Mouse (Mus musculus) cerebellum, adult 2 months (tissue): Measurements from ENCODE around the gene Ptov1. TPM values are rescaled to one million over a fixed set of nuclear protein-coding genes. Genes with fewer than 3 reads are reported as not detected.

ENCODE experiments used
- DNase-seq, 2 experiments: peaks; one replicate each; pipeline ENCODE4 v3.0.0; 2021
- H3K27ac ChIP-seq: fragments of 200-500 bp; 2 replicates; pipeline ENCODE4 v1.5.1; 2012; ENCODE audit warnings: low read length, control low read depth, inconsistent platforms; ENCODE audit not compliant: insufficient read depth
- H3K27me3 ChIP-seq: fragments of 200-500 bp; 2 replicates; pipeline ENCODE4 v1.6.1; 2012; ENCODE audit warnings: inconsistent platforms, mild to moderate bottlenecking, low read length, moderate library complexity; ENCODE audit not compliant: control insufficient read depth, insufficient read depth
- H3K4me1 ChIP-seq: fragments of 200-500 bp; 2 replicates; pipeline ENCODE4 v1.6.1; 2011; ENCODE audit warnings: low read length; ENCODE audit not compliant: control insufficient read depth, insufficient read depth
- H3K4me3 ChIP-seq: fragments of 200-500 bp; replicated peaks from 2 replicates; pipeline ENCODE3; 2011; ENCODE audit warnings: mild to moderate bottlenecking, low read depth, low read length, control low read depth; ENCODE audit not compliant: insufficient read depth
- CTCF ChIP-seq: fragments of 200-500 bp; IDR thresholded peaks from 2 replicates; pipeline ENCODE4 v1.5.1; 2011; ENCODE audit warnings: low read depth, mild to moderate bottlenecking, control low read depth, low read length, moderate library complexity, borderline replicate concordance; ENCODE audit not compliant: insufficient read depth
- POLR2A ChIP-seq: fragments of 200-500 bp; IDR thresholded peaks from 2 replicates; pipeline ENCODE4 v1.6.1; 2011; ENCODE audit warnings: low read length, control low read depth, borderline replicate concordance; ENCODE audit not compliant: insufficient read depth
- WGBS: fragments of 180-500 bp; shearing (Covaris S2); methylation state at CpG from one replicate; pipeline ENCODE4 v1.1.7; 2018; 5-methylcytosine and 5-hydroxymethylcytosine counted together
- polyA plus RNA-seq: library from polyadenylated mRNA; depleted of rRNA; stranded (reverse); fragments of >200 nt; gene quantifications from 2 replicates; pipeline ENCODE4 v1.2.3, GENCODE M21; 2012

The Ptov1 gene
- polyA plus RNA-seq, 1 experiment: 355 TPM

DNA sequence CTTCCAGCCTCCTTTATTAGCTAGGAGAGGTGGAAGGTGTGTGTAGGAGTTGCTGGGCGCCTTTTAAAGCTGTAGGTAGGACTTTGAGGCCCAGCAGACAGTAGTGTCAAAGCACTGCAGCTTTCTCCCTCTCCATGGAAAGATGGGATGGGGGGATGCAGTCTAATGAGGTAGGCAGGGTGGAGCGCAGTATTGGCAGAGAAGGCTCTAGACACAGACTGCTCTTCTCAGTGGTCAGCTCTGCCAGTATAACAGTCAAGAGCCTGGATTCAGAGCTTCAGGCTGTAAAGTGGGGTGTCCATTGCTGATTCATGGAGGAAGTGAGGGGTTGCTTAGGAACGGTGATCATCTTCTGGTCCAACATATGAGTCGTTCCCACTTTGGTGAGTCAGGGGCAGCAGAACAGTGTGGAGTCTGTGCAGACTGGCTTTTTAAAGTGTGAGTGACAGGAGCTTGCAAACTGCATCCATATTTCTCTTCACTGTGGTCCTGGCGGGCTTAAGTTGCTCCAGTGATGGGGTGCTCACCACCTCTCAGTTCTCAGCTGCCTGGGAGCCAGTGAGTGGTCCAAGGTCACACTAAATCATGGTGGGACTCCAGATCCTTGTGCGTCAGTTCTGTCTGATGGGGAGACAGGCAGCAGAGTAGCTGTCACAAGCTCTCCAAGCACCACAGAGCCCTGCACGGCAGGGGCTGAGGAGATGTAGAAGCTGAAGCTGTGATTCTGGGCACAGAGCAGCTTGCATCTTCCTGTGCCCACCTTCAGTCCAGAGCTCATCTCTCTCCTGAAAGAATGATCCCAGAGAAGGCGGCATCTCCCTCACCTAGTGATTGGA, 18.6 kb downstream of the Ptov1 start:
- Histone ChIP-seq H3K4me1 (peaks cover 9% of the 10 kb centered on the region), H3K27ac (peak overlapping the region; percentile 41; the same call in 1 of the 2 replicates)

GRCm38 (mm10) chr7:44850146-44850545, 19.4 kb downstream of the Ptov1 start:
- DNase-seq: no peak
- H3K4me1 ChIP-seq: peaks cover 9% of the 10 kb centered on the region; the same call in 1 of the 2 replicates
- peak overlapping the region; percentile 96 for H3K27ac ChIP-seq
- peak overlapping the region; percentile 75 for H3K4me3 ChIP-seq
- 2% methylated on average over 33 of the region's 33 CpGs for WGBS
- no peaks in the 10 kb centered on the region for H3K27me3 ChIP-seq
- TF ChIP-seq POLR2A: no peak
- no peak for TF ChIP-seq CTCF

More for the DNA sequence above, 18.6 kb downstream of the Ptov1 start:
- H3K27me3 ChIP-seq: no peaks in the 10 kb centered on the region
- TF ChIP-seq POLR2A (no peak), CTCF (no peak)
- peak overlapping the region; percentile 75 for H3K4me3 ChIP-seq
- peak in 1 of 2 experiments; percentile 22 for DNase-seq
- 67% methylated on average over 8 of the region's 8 CpGs for WGBS

DNA sequence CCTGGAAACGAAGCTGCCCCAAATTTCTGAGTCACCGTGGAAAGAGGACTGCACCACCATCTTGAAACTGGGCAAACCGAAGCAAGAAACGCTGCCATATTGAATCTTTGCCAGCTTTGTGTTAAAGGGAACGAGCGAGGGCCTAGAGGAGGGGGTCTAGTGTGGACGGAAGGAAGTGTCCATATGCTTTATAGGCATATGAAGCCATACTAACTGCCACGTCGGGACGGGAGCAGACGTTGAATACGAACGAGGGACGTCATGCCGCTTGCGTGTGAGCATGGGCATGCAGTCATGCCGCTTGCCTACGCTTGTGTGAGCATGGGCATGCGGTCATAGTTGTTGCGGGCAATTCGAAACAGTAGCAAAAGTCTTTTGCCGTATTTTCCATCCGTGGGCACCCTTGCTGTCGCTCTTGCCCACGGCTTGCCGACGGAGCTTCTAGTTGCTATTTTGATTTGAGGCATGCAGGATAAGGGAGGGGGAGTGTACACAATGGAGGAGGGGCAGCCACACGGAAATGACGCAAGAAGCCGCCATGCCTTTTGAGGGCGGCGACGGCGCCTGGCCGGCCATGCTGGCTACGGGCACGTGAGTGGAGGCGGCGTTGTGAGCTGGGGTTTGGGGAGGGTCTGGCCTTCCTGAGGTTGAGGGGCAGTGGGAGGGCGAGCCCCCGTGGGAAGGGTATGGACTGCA, 20.0 kb downstream of the Ptov1 start:
- TF ChIP-seq POLR2A (peak; percentile 53; the same call in 1 of the 2 replicates), CTCF (no peak)
- Histone ChIP-seq H3K27ac (peak overlapping the region; percentile 96), H3K4me1 (peaks cover 9% of the 10 kb centered on the region; the same call in 1 of the 2 replicates), H3K27me3 (no peaks in the 10 kb centered on the region), H3K4me3 (peak overlapping the region; percentile 75)
- WGBS: under 1% methylated on average over 41 of the region's 41 CpGs
- DNase-seq: peak; percentile 92

- Histone ChIP-seq H3K27me3 (no peaks in the 10 kb centered on the region), H3K4me1 (peaks cover 9% of the 10 kb centered on the region; the same call in 1 of the 2 replicates), H3K4me3 (peak within 1 kb of the TSS; percentile 75), H3K27ac (peak within 1 kb of the TSS; percentile 96)
- DNase-seq: peak; percentile 100
- under 1% methylated on average over 54 of the region's 54 CpGs for WGBS
- TF ChIP-seq POLR2A (peak; percentile 73; the same call in 1 of the 2 replicates), CTCF (no peak)
These were observed 20.8 kb downstream of the Ptov1 start, which contains the start of the genes Akt1s1 and Tbc1d17 for GRCm38 (mm10) chr7:44848561-44849415. Akt1s1 (plus strand) TSS chr7:44848991. Tbc1d17 (minus strand) TSS chr7:44849079.

DNA sequence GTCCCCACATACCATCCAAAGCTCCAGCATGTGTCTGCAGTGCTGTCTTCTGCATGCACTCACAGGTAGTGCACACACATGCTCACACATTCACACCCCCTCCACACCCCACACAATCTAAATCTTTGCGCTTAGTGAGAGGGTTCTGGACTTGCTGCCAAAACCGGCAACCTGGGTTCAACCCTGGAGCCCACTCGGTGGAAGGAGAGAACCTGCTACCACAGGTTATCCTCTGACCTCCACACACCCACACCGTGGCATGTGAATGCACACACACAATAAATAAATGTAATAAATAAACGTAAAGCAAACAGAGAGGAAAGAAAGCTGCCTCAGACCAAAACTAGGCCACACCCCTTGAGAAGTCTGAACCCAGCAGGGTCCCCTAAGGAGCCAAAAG, 21.8 kb downstream of the Ptov1 start:
- peak overlapping the region; percentile 75 for H3K4me3 ChIP-seq
- TF ChIP-seq CTCF: no peak
- no peak for TF ChIP-seq POLR2A
- WGBS: 64% methylated on average over 5 of the region's 5 CpGs
- DNase-seq: peak in 1 of 2 experiments; percentile 40
- H3K27me3 ChIP-seq: no peaks in the 10 kb centered on the region
- H3K4me1 ChIP-seq: peaks cover 9% of the 10 kb centered on the region; the same call in 1 of the 2 replicates
- no peak overlapping the region for H3K27ac ChIP-seq

- Histone ChIP-seq H3K27me3 (no peaks in the 10 kb centered on the region), H3K4me1 (0 out of 2 replicates have a peak, but pooled peaks cover 7% of the 10 kb centered on the region), H3K4me3 (no peak overlapping the region), H3K27ac (no peak overlapping the region)
- DNase-seq: peak in 1 of 2 experiments; percentile 28
- TF ChIP-seq POLR2A (no peak), CTCF (no peak)
- WGBS: 69% methylated on average over 7 of the region's 7 CpGs
These were observed 22.8 kb downstream of the Ptov1 start for GRCm38 (mm10) chr7:44846804-44847203.

DNA sequence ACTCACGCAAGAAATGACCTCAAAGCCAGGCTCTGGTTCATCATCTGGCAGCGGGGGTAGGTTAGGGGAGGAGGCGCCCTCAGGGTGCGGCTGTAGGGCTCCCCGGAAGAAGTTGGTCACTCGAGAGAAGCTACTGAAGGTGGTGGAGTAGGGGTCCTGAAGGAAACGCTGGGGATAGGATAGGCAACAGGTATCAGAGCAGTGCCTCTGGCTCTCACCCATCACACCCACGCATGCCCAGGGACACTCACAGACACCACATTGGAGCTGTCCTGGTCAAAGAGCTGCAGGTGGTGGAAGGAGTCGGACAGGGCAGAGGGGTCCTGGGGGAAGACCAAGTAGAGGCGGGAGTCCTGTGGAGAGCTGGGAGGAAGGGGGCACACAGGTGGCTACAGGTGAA, 24.6 kb downstream of the Ptov1 start:
- DNase-seq: no peak
- H3K4me1 ChIP-seq: no peaks in the 10 kb centered on the region
- H3K27ac ChIP-seq: no peak overlapping the region
- H3K27me3 ChIP-seq: no peaks in the 10 kb centered on the region
- H3K4me3 ChIP-seq: no peak overlapping the region
- no peak for TF ChIP-seq POLR2A
- no peak for TF ChIP-seq CTCF
- WGBS: 89% methylated on average over 10 of the region's 10 CpGs
